Mouse (Mus musculus) small intestine, adult 2 months (tissue): ENCODE data around the gene Map1b. TPM values are rescaled to one million over a fixed set of nuclear protein-coding genes. Genes with fewer than 3 reads are reported as not detected.

Source experiments
- H3K27ac ChIP-seq: fragments of 200-500 bp; 2 replicates; pipeline ENCODE4 v1.5.1; 2012; ENCODE audit warnings: low read depth, low read length, control low read depth, inconsistent platforms; ENCODE audit not compliant: insufficient read depth
- H3K27me3 ChIP-seq: fragments of 200-500 bp; 2 replicates; pipeline ENCODE4 v1.6.1; 2012; ENCODE audit warnings: mild to moderate bottlenecking, moderate library complexity, low read length, inconsistent platforms; ENCODE audit not compliant: control insufficient read depth, insufficient read depth
- H3K36me3 ChIP-seq: fragments of 200-500 bp; 2 replicates; pipeline ENCODE4 v1.6.1; 2012; ENCODE audit warnings: mild to moderate bottlenecking, low read length, control low read depth, inconsistent platforms; ENCODE audit not compliant: control insufficient read depth, insufficient read depth
- H3K4me1 ChIP-seq: fragments of 200-500 bp; 2 replicates; pipeline ENCODE4 v1.6.1; 2012; ENCODE audit warnings: low read length, inconsistent platforms, mixed read lengths; ENCODE audit not compliant: control insufficient read depth, insufficient read depth, insufficient read length
- H3K4me3 ChIP-seq: fragments of 200-500 bp; 2 replicates; pipeline ENCODE4 v1.5.1; 2012; ENCODE audit warnings: low read depth, mild to moderate bottlenecking, control low read depth, inconsistent platforms, low read length, moderate library complexity
- CTCF ChIP-seq: fragments of 200-500 bp; IDR thresholded peaks from 2 replicates; pipeline ENCODE4 v1.5.1; 2012; ENCODE audit warnings: low read depth, mild to moderate bottlenecking, control low read depth, inconsistent platforms, low read length, moderate library complexity, mixed read lengths; ENCODE audit not compliant: insufficient replicate concordance, insufficient read length; ENCODE audit errors: extremely low read depth
- POLR2A ChIP-seq: fragments of 200-500 bp; IDR thresholded peaks from 2 replicates; pipeline ENCODE4 v1.6.1; 2012; ENCODE audit warnings: low read depth, mild to moderate bottlenecking, control low read depth, inconsistent platforms, low read length, moderate library complexity
- WGBS: fragments of 180-500 bp; shearing (Covaris S2); methylation state at CpG from one replicate; pipeline ENCODE4 v1.1.7; 2018; 5-methylcytosine and 5-hydroxymethylcytosine counted together
- polyA plus RNA-seq: library from polyadenylated mRNA; depleted of rRNA; stranded (reverse); fragments of >200 nt; gene quantifications from 2 replicates; pipeline ENCODE4 v1.2.3, GENCODE M21; 2012

The Map1b gene
- polyA plus RNA-seq, 1 experiment, result 0.74 TPM

DNA sequence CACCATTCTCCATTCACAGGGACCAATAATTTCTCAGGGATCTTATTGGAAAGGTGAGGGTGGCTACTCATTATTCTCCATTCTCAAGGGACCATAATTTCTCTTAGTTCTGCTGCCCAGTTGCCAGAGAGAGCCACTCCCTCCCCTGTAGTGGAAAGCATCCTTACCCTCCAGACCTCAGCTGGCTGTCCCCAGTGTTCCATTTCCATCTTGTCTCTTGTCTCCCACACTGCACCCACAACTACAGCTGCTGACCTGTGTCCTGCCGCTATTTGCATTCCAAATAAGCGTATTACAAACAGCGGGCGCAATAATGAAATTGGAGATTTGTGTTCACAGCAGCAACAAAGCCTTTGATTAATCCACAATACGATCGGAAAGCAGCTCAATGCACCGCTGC lies 46.3 kb downstream of the Map1b start:
- WGBS, result 88% methylated on average over 7 of the region's 7 CpGs
- TF ChIP-seq CTCF (no peak), POLR2A (no peak)
- H3K27me3 ChIP-seq, result no peaks in the 10 kb centered on the region
- no peaks in the 10 kb centered on the region for H3K36me3 ChIP-seq
- no peaks in the 10 kb centered on the region for H3K4me1 ChIP-seq
- no peak overlapping the region for H3K27ac ChIP-seq
- no peak overlapping the region for H3K4me3 ChIP-seq

DNA sequence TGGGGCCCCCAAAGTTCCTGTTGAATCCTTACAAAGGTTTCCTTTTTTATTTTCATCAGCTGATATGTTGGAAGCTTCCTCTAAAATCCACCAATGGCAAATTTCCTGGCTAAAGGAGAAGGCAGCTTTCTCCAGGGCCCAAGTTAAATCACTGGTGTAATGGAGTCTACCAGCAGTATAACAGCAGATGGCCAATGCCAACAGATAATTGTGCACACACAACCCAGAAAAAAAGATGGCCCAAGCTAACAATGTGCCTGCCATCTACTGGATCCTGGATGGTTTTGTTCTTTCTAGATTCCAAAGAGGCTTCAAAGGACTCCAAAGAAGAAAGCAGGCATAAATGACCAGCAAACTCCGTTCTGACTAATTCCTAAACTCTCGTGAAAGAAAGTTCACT lies 48.1 kb downstream of the Map1b start:
- no peaks in the 10 kb centered on the region for H3K4me1 ChIP-seq
- TF ChIP-seq CTCF, result no peak
- TF ChIP-seq POLR2A, result no peak
- H3K4me3 ChIP-seq, result no peak overlapping the region
- WGBS, result 88% methylated on average over 2 of the region's 2 CpGs
- no peaks in the 10 kb centered on the region for H3K27me3 ChIP-seq
- H3K36me3 ChIP-seq, result no peaks in the 10 kb centered on the region
- H3K27ac ChIP-seq, result no peak overlapping the region

DNA sequence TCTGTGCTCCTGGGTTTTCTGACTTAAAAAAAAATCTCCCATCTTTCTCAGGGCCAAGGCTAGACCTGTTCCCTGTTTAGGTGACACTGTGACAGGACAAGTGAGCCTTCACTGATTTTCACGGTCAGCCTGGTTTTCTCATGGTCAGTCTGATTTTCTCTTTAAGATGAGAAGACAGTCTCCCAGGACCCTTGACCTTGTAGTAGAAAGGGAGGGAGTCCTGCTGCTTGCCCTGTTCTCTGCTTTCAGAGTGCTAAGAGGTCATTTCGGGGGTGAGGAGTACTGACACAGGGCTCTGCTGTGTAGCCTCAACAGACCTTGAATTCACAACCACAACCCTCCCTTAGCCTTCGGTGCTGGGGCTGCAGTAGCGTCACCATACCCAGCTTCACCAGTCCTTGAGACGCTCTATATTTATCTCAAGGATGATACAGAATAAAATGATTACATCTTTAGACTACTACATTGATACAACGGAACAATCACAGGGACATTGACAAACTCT lies 49.5 kb downstream of the Map1b start:
- no peak overlapping the region for H3K27ac ChIP-seq
- H3K27me3 ChIP-seq, result no peaks in the 10 kb centered on the region
- no peak overlapping the region for H3K4me3 ChIP-seq
- H3K4me1 ChIP-seq, result no peaks in the 10 kb centered on the region
- H3K36me3 ChIP-seq, result no peaks in the 10 kb centered on the region
- 69% methylated on average over 6 of the region's 6 CpGs for WGBS
- TF ChIP-seq CTCF (no peak), POLR2A (no peak)

DNA sequence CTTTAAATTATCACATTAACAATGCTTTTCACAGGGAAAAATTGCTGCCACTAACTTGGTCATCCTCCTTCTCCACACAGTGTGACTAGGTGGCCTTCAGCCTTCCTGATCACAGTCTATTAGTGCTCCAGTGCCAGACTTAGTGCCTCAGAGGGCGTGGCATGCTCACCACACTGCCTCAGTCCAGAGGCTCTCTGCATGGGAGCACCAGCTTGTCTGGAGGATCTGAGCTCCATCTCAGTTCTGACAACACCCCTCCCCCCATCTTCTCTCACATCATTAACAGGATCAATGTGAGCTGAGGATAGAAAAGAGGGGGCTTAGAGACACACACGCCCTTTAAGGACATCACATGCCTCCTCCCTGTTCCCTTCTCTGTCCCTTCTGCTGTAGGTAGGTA lies 50.3 kb downstream of the Map1b start:
- Histone ChIP-seq H3K4me3 (no peak overlapping the region), H3K36me3 (no peaks in the 10 kb centered on the region), H3K27ac (no peak overlapping the region), H3K27me3 (no peaks in the 10 kb centered on the region), H3K4me1 (no peaks in the 10 kb centered on the region)
- TF ChIP-seq POLR2A (no peak), CTCF (no peak)
- 73% methylated on average over 2 of the region's 2 CpGs for WGBS

DNA sequence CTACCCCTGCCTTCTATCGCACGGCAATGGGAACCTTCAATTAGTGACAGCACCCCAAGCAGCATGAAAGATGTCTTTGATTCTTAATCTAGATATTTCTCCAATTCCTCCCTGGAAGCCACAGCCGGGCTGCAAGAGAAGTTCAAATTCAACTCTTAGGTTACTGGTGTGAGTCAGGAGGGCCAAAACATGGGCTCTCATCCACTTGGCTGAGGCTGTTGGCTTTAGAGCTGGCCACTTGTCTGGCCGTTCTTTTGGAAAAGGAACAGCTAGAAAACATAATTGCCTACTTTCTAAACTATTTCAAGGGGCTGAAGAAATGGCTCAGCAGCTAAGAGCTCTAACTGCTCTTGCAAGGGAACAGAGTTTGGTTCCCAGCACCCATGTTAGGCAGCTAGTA lies 51.8 kb downstream of the Map1b start:
- whole genome bisulfite sequencing, result 72% methylated on average over 4 of the region's 4 CpGs
- H3K4me1 ChIP-seq, result no peaks in the 10 kb centered on the region
- H3K27me3 ChIP-seq, result no peaks in the 10 kb centered on the region
- no peaks in the 10 kb centered on the region for H3K36me3 ChIP-seq
- H3K4me3 ChIP-seq, result no peak overlapping the region
- no peak overlapping the region for H3K27ac ChIP-seq
- no peak for TF ChIP-seq POLR2A
- no peak for TF ChIP-seq CTCF

DNA sequence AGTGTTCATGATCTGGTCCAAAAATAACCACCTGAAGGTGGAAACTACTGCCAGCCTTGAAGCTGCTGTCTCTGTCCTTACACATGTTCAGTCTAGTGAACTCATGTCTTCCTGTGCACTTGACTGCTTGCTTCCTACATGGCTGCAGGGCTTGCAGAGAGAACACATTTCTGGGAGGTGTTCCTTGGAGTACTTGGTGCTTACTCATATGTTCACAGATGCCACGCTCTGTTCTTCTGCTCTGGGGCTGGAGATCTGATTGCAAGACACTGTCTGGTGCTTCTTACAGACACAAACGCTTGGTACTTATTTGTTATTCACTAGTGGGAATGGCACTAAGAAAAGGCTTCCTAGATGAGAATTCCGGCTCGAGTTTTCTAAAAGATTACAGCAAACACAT lies 54.5 kb downstream of the Map1b start:
- no peak for TF ChIP-seq CTCF
- no peak for TF ChIP-seq POLR2A
- H3K36me3 ChIP-seq, result no peaks in the 10 kb centered on the region
- no peaks in the 10 kb centered on the region for H3K27me3 ChIP-seq
- no peaks in the 10 kb centered on the region for H3K4me1 ChIP-seq
- WGBS, result 88% methylated on average over 4 of the region's 4 CpGs
- no peak overlapping the region for H3K4me3 ChIP-seq
- no peak overlapping the region for H3K27ac ChIP-seq

DNA sequence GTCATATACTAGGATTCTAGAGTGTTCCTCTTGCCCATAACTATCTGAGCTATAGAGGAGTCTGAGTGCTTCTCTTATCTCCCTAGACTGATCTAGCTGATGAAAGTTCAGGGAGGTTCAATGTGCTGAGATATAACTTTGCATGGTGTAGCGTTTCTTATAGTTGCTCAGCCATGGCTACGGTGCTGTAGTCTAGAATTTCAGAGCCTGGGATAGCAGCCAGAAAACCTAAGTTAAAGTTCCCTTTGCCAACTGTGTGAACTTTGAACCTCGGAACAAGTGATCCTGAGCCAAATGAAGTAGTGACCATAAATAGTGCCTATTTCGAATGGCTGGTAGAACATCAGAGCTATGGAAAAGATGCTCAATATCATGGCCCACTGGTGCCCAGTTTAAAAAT lies 56.7 kb downstream of the Map1b start:
- Histone ChIP-seq H3K4me1 (no peaks in the 10 kb centered on the region), H3K27ac (no peak overlapping the region), H3K4me3 (no peak overlapping the region), H3K36me3 (no peaks in the 10 kb centered on the region), H3K27me3 (no peaks in the 10 kb centered on the region)
- WGBS, result 60% methylated on average over 4 of the region's 4 CpGs
- no peak for TF ChIP-seq POLR2A
- TF ChIP-seq CTCF, result no peak
